Mouse (Mus musculus): ENCODE results near the gene Klhdc8b. TPM values are rescaled to one million over a fixed set of nuclear protein-coding genes. Genes with fewer than 3 reads are reported as not detected.

The Klhdc8b gene
- polyA plus RNA-seq, 1 experiment from 2014 or later, result 75.3 TPM

DNA sequence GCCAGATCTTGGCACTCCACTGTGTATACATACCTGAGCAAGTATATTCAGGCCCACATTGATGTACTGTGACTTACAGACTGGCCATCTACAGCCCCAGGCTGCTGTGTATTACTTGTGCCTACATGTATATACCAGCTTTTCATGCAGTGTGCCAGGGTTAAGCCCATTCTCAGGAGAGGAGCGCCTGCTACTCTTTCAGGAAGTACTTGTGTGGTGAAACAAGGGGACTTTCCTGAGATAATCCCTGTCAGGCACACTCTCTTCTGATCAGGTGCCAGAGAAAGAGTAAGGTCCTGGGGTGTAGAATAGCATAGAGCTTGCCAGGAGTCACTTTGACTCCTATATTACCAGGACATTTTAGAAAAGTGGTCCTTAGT is 1.5 kb downstream of the Klhdc8b start:
- H3K9ac ChIP-seq, result no peak overlapping the region
- 80% methylated on average over 1 of the region's 1 CpGs for WGBS
- H3K27ac ChIP-seq, result peak overlapping the region; percentile 99

DNA sequence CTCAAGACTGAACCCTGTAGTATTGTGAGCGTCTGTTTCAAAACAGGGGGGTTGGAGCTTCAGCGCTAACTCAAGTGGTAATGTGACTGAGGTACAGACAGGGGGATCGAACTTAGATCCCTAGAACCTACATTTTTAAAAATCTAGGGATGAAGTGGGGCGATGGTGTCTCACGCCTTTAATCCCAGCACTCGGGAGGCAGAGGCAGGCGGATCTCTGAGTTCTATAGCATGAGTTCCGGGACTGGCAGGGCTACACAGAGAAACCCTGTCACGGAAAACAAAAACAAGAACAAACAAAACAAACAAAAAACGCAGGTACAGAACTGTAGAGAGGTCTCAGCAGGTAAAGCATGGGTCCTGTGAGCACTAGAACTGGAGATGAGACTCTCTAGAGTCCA is 4.4 kb downstream of the Klhdc8b start:
- Histone ChIP-seq H3K9ac (no peak overlapping the region), H3K27ac (no peak overlapping the region), H3K4me3 (no peak overlapping the region), H3K27me3 (no peaks in the 10 kb centered on the region), H3K9me3 (no peaks in the 10 kb centered on the region), H3K4me1 (peaks cover 27% of the 10 kb centered on the region), H3K4me2 (no peak overlapping the region), H3K36me3 (0 out of 2 replicates have a peak, but pooled peaks cover 2% of the 10 kb centered on the region)
- 88% methylated on average over 10 of the region's 10 CpGs for WGBS
- no peak for ATAC-seq (ENCODE audit: borderline replicate concordance, extremely low read depth, low FRiP score, low TSS enrichment)

More for the DNA sequence above, 1.5 kb downstream of the Klhdc8b start:
- peak overlapping the region; percentile 90 for H3K4me3 ChIP-seq
- H3K9me3 ChIP-seq, result no peaks in the 10 kb centered on the region
- H3K27me3 ChIP-seq, result no peaks in the 10 kb centered on the region
- H3K4me2 ChIP-seq, result peak overlapping the region; percentile 74
- peaks cover 21% of the 10 kb centered on the region for H3K36me3 ChIP-seq
- H3K4me1 ChIP-seq, result peaks cover 21% of the 10 kb centered on the region
- ATAC-seq (ENCODE audit: borderline replicate concordance, extremely low read depth, low FRiP score, low TSS enrichment), result no peak

DNA sequence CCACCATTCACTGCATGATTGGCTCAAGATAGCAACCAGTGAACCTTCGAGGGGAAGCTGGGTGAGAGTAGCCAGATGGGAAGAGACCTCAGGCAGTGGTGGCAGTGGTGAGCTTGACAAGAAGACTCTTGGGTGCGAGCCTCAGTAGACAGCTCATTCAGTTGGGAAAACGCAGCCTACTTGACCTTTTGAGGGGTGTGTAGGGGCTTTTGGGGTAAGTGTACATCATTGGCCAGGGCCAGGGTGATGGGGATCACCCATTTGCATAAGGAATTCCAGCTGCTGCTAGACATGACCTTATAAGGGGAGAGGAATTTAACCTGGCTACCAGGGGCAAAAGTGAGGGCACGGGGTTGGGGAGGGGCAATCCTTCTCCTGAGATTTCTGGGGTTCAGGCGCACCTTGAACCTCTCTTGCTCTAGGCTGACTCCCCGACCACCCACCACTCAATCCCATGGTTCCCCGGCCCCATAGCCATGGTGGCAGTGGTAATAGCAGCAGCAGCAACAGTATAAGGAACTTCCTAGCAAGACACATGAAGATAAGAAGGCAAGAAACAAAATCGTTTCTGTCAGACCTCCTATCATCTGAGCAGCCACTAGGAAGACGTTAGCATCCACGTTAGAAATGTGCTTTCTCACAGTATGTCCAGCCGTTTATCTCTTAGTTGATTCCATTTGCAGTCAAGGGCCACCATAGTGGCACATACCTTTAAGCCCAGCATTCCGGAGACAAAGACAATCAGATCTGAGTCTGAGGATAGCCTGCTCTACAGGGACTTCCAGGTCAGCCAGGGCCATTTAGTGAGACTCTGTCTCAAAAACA is 5.4 kb downstream of the Klhdc8b start:
- ATAC-seq (ENCODE audit: borderline replicate concordance, extremely low read depth, low FRiP score, low TSS enrichment), result no peak
- no peak overlapping the region for H3K4me3 ChIP-seq
- H3K4me2 ChIP-seq, result no peak overlapping the region
- H3K4me1 ChIP-seq, result peaks cover 29% of the 10 kb centered on the region
- H3K9ac ChIP-seq, result no peak overlapping the region
- 0 out of 2 replicates have a peak, but pooled peaks cover 2% of the 10 kb centered on the region for H3K36me3 ChIP-seq
- H3K9me3 ChIP-seq, result no peaks in the 10 kb centered on the region
- no peaks in the 10 kb centered on the region for H3K27me3 ChIP-seq
- WGBS, result 62% methylated on average over 12 of the region's 12 CpGs
- H3K27ac ChIP-seq, result no peak overlapping the region

DNA sequence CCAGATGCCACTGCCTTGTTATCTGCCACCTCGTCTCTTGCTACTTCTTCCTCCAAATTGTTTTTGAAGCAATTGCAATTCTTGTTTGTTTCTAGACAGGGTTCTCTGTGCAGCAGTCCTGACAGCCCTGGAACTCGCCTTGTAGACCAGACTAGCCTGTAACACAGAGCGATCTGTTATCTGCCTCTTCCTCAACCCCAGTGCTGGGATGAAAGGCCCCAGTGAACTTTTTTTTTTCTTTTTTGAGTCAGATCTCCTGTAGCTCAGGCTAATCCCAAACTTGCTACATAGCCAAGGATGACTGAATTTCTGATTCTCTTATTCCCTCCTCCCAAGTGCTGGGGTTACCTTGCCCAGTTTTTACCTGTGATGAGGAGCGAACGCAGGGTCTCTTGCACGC is 7.0 kb downstream of the Klhdc8b start:
- 83% methylated on average over 6 of the region's 6 CpGs for WGBS
- H3K4me1 ChIP-seq, result peaks cover 41% of the 10 kb centered on the region
- H3K9ac ChIP-seq, result no peak overlapping the region
- no peak overlapping the region for H3K4me3 ChIP-seq
- H3K9me3 ChIP-seq, result no peaks in the 10 kb centered on the region
- H3K4me2 ChIP-seq, result no peak overlapping the region
- ATAC-seq (ENCODE audit: borderline replicate concordance, extremely low read depth, low FRiP score, low TSS enrichment), result no peak
- no peaks in the 10 kb centered on the region for H3K27me3 ChIP-seq
- H3K27ac ChIP-seq, result no peak overlapping the region
- 0 out of 2 replicates have a peak, but pooled peaks cover 2% of the 10 kb centered on the region for H3K36me3 ChIP-seq

DNA sequence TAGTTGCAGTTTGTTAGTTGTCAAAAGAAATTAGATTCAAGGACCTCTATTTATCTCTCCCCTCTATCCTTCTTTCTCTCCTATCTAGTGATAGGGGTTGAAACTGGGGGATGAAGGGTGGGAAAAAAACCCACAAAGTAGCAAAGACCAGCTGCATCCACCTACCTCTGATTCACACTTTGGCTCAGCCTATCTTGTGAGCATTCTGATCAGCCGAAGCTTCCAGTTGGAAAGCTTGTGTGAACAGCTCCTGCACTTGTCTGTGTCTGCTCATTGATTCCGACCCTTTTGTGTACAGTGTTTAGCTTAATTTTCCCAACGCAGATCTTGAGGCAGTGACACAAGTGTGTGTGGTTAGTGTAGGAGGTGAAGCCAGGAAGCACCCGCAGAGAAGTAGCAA is 7.9 kb downstream of the Klhdc8b start:
- Histone ChIP-seq H3K9me3 (no peaks in the 10 kb centered on the region), H3K4me3 (no peak overlapping the region), H3K9ac (no peak overlapping the region)

DNA sequence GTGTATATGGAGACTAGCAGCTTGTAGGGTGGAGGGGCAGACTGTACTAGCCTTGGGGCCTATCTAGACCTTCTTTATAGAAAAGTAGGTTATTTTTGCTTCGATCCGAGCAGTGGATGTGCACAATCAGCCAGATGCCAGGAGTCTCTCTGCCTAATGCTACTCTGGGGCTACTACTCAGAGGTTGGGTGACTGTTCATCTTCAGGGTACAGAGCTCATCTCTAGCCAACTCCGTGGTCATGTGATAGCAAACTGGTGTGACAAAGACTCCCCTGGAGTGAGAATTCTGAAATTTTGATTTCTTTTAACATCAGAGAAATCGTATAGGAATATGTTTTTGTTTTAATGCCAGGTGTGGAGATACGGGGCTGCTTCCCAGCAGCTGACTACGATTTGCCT is 8.5 kb downstream of the Klhdc8b start:
- 39% methylated on average over 6 of the region's 6 CpGs for WGBS
- no peak for ATAC-seq (ENCODE audit: borderline replicate concordance, extremely low read depth, low FRiP score, low TSS enrichment)
- H3K4me1 ChIP-seq, result peaks cover 43% of the 10 kb centered on the region
- peak overlapping the region; percentile 74 for H3K9ac ChIP-seq
- H3K27me3 ChIP-seq, result no peaks in the 10 kb centered on the region
- peak overlapping the region; percentile 98 for H3K4me2 ChIP-seq
- peak overlapping the region; percentile 66 for H3K4me3 ChIP-seq
- peak overlapping the region; percentile 84 for H3K27ac ChIP-seq
- no peaks in the 10 kb centered on the region for H3K9me3 ChIP-seq
- peaks cover 14% of the 10 kb centered on the region for H3K36me3 ChIP-seq

More for the DNA sequence above, 7.9 kb downstream of the Klhdc8b start:
- Histone ChIP-seq H3K4me2 (peak overlapping the region; percentile 98; the same call in 1 of the 2 replicates), H3K4me1 (peaks cover 43% of the 10 kb centered on the region), H3K27ac (no peak overlapping the region), H3K27me3 (no peaks in the 10 kb centered on the region), H3K36me3 (peaks cover 8% of the 10 kb centered on the region)
- ATAC-seq (ENCODE audit: borderline replicate concordance, extremely low read depth, low FRiP score, low TSS enrichment), result no peak
- WGBS, result 61% methylated on average over 4 of the region's 4 CpGs

DNA sequence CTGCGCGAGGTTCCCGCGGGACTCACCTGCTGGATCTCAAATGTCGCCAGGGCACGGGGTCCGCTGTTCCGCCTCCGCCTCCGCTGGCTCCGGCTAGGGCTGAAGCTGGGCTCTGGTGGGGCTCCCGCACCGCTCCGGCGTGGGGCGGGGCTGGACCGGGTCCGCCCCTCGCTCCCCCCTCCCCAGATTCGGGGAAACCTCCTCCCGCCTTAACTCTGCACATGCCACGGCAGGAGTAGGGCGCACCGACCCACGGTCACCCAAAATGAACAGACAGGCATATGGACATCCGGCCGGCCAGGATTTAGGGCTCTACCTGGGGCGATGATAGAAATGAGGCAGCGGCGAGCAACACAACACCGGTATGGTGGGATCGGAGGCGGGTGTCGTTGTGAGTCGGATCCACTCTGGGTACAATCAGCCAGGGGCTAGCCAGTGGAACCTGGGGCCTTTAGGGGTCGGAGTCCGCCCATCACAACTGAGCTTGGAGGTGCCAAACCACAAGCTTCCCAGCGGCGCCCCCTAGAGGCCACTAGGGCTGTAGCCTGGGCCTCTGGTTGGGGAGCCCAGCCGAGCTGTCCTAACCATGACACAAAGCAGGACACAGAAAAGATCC is 9.0 kb downstream of the Klhdc8b start:
- Histone ChIP-seq H3K27me3 (no peaks in the 10 kb centered on the region), H3K9me3 (no peaks in the 10 kb centered on the region), H3K9ac (peak overlapping the region; percentile 74), H3K27ac (peak overlapping the region; percentile 84), H3K36me3 (peaks cover 19% of the 10 kb centered on the region), H3K4me1 (peaks cover 43% of the 10 kb centered on the region), H3K4me2 (peak overlapping the region; percentile 98), H3K4me3 (peak overlapping the region; percentile 66)
- WGBS, result under 1% methylated on average over 40 of the region's 40 CpGs
- ATAC-seq (ENCODE audit: borderline replicate concordance, extremely low read depth, low FRiP score, low TSS enrichment), result peak; percentile 86

DNA sequence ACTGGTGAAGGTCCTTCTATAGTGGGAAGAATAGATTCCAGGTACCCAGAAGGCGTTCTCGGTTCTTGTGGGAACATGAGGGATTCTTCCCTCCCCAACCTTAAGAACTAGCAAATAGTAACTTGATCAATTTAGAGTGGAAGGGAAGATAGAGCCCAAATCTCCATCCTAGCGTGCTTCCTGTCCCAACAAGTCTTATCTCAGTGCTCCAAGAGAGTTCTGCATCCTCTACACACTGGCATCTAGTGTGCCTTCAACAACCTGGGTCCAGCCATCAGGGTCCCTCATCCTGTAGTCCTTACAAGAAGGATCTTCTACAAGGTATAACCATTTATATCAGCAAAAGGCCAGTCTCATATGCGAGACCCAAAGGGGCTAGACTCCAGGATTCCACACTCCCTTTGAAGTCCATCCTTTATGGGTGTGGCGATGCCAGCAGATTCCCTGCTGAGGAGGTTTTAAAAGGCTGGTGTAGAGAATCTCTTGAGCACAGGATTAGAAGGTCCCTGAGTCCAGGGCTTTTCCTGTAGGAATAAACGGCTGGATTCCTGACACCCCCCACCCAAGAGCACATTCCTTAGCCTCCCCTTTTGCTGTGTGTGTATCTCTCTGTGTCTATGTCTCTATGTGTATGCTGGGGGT is 9.7 kb downstream of the Klhdc8b start:
- Histone ChIP-seq H3K4me3 (peak overlapping the region; percentile 66), H3K9ac (peak overlapping the region; percentile 74), H3K9me3 (no peaks in the 10 kb centered on the region), H3K27me3 (no peaks in the 10 kb centered on the region), H3K36me3 (peaks cover 19% of the 10 kb centered on the region), H3K27ac (peak overlapping the region; percentile 84), H3K4me2 (peak overlapping the region; percentile 98), H3K4me1 (peaks cover 43% of the 10 kb centered on the region)
- ATAC-seq (ENCODE audit: borderline replicate concordance, extremely low read depth, low FRiP score, low TSS enrichment), result no peak
- WGBS, result 40% methylated on average over 6 of the region's 6 CpGs

DNA sequence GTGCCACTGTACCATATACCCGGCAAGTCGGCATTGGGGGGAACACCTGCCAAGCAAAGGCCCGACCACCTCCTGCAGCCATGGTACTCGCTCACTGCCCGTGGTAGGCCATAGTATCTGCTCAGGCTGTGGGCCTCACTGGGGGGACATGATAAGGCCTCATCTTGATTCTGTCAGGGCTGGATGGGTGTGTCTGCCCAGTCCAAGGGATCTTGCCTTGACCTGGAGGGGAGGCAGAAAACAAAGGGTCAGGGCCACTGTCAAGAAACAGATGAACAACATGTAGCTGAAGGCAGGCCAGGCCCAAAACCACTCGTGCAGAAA is 10.2 kb downstream of the Klhdc8b start:
- H3K27me3 ChIP-seq, result no peaks in the 10 kb centered on the region
- no peak for ATAC-seq (ENCODE audit: borderline replicate concordance, extremely low read depth, low FRiP score, low TSS enrichment)
- H3K27ac ChIP-seq, result peak overlapping the region; percentile 80
- no peak overlapping the region for H3K9ac ChIP-seq
- peaks cover 43% of the 10 kb centered on the region for H3K4me1 ChIP-seq
- H3K4me2 ChIP-seq, result peak overlapping the region; percentile 98
- H3K4me3 ChIP-seq, result peak overlapping the region; percentile 66
- H3K9me3 ChIP-seq, result no peaks in the 10 kb centered on the region
- 75% methylated on average over 6 of the region's 6 CpGs for WGBS
- peaks cover 19% of the 10 kb centered on the region for H3K36me3 ChIP-seq

DNA sequence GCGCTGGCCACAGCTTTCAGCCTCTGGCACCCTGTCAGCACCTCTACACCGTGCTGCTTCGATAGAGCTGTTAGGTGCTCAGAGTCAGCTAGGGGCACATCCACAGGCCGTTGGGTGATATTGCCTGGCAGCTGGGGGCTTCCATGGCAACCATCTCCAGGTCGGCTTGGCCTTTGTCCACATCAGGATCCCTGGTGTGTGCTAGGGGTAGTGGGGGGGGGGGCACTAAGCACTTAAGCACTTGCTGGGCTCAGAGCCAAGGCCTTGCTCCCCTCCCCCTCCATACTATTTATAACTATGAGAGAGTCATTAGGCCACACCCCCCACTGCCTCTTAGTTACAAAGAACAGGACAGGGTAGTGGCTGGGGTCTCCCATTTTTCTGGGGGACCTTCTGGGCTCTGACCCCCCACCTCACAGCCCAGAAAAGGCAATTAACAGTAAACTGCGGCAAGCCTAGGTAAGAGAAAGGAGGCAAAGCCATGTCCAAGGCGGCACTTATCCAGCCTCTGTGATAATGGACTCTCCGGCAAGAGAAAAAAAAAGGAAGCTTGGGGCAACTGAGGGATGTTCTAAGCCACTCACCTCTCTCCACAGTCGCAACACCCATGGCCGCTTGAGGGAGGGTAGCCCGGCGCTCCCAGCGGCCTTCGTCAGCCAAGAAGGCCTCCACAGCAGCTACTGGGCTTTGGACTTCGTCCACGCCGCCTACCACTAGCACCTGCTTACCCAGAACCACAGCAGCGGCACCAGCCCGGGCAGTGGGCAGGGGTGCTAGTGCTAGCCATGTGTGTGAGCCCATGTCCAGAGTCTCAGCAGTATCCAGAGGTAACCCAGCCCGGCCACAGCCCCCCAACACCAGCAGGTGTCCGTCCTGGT is 10.8 kb downstream of the Klhdc8b start:
- WGBS, result 51% methylated on average over 21 of the region's 21 CpGs
- peaks cover 43% of the 10 kb centered on the region for H3K4me1 ChIP-seq
- H3K27me3 ChIP-seq, result no peaks in the 10 kb centered on the region
- no peaks in the 10 kb centered on the region for H3K9me3 ChIP-seq
- H3K4me2 ChIP-seq, result peak overlapping the region; percentile 98
- ATAC-seq (ENCODE audit: borderline replicate concordance, extremely low read depth, low FRiP score, low TSS enrichment), result peak; percentile 24
- peaks cover 19% of the 10 kb centered on the region for H3K36me3 ChIP-seq
- H3K4me3 ChIP-seq, result peak overlapping the region; percentile 66
- H3K27ac ChIP-seq, result peak overlapping the region; percentile 80
- peak overlapping the region; percentile 8; the same call in 1 of the 2 replicates for H3K9ac ChIP-seq

DNA sequence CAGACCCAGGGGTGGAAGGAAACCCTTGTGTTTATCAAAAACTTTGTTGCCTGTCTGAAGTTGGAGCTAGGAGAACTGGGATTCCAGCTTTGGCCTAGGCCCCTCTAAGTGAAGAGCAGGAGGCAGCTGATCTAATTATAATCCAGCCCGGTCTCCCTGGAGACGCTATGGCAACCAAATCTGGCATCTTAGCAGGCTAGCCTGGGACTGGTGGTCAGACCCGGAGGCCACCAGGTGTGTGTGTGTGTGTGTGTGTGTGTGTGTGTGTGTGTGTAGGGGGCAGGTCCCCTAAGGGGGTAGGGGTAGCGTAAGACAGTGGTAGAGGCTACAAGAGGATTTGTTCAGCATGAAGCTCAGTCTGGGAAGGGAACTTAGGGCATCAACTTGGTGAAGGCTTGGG is 11.5 kb downstream of the Klhdc8b start:
- peak overlapping the region; percentile 4; the same call in 1 of the 2 replicates for H3K9ac ChIP-seq
- no peaks in the 10 kb centered on the region for H3K9me3 ChIP-seq
- peaks cover 43% of the 10 kb centered on the region for H3K4me1 ChIP-seq
- 0 out of 2 replicates have a peak, but pooled peaks have one; percentile 2 for ATAC-seq (ENCODE audit: borderline replicate concordance, extremely low read depth, low FRiP score, low TSS enrichment)
- H3K27ac ChIP-seq, result peak overlapping the region; percentile 80
- WGBS, result 50% methylated on average over 4 of the region's 4 CpGs
- peak overlapping the region; percentile 98 for H3K4me2 ChIP-seq
- peaks cover 19% of the 10 kb centered on the region for H3K36me3 ChIP-seq
- H3K4me3 ChIP-seq, result no peak overlapping the region
- no peaks in the 10 kb centered on the region for H3K27me3 ChIP-seq

Data from lung, embryonic 15.5 days (tissue).